Mouse (Mus musculus): ENCODE results near the gene Brf1.

DNA sequence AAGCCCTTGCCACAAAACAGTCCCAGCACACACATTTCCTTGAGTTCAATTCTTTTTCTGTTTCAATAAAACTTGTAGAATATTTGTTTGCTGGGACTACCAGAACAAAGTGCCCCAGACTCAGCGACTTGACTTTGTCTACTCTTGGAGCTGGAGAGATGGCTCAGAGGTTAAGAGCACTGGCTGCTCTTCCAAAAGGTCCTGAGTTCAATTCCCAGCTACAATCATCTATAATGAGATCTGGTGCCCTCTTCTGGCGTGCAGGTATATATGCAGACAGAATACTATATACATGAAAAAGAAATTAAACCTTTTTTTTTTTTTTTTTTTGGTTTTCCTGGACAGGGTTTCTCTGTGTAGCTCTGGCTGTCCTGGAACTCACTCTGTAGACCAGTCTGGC is 2.2 kb upstream of the Brf1 start:
- TF ChIP-seq CTCF (IDR thresholded peaks at IDR 0.05; ENCODE audit: low read depth, low read length): no peak
- no peak for TF ChIP-seq POLR2A (IDR thresholded peaks at IDR 0.05; ENCODE audit: borderline replicate concordance, low read depth, low read length)

Data from bone marrow macrophage, adult 2 months (primary cell).